Mouse (Mus musculus) limb, embryonic 11.5 days (tissue): ENCODE results near the gene Gtdc1. TPM values are rescaled to one million over a fixed set of nuclear protein-coding genes. Genes with fewer than 3 reads are reported as not detected.

ENCODE experiments used
- ATAC-seq: fragments of 200-750 bp; cut with Nextera tagmentation; 2 replicates; pipeline ENCODE4 v1.8.0; 2017; ENCODE audit warnings: low read depth; ENCODE audit not compliant: insufficient number of reproducible peaks, low FRiP score, low TSS enrichment
- DNase-seq: peaks from one replicate; pipeline ENCODE4 v3.0.0-alpha.2; 2015; ENCODE audit warnings: low spot score
- H3K27ac ChIP-seq: fragments of 300-500 bp; sonication (generic); replicated peaks from 2 replicates; pipeline ENCODE4 v1.5.1; 2014; ENCODE audit warnings: low read depth, mild to moderate bottlenecking, low read length
- H3K27me3 ChIP-seq: fragments of 300-500 bp; sonication (generic); 2 replicates; pipeline ENCODE4 v1.6.1; 2014; ENCODE audit warnings: mild to moderate bottlenecking, low read length, mixed read lengths; ENCODE audit not compliant: control insufficient read depth, insufficient read depth
- H3K36me3 ChIP-seq: fragments of 300-500 bp; sonication (generic); 2 replicates; pipeline ENCODE4 v1.6.1; 2014; ENCODE audit warnings: mild to moderate bottlenecking, low read length, moderate library complexity, mixed read lengths; ENCODE audit not compliant: control insufficient read depth, insufficient read depth
- H3K4me1 ChIP-seq: fragments of 300-500 bp; sonication (generic); 2 replicates; pipeline ENCODE4 v1.6.1; 2014; ENCODE audit warnings: low read length, mixed read lengths; ENCODE audit not compliant: control insufficient read depth, insufficient read depth
- H3K4me2 ChIP-seq: fragments of 300-500 bp; sonication (generic); 2 replicates; pipeline ENCODE4 v1.6.1; 2014; ENCODE audit warnings: low read depth, mild to moderate bottlenecking, moderate library complexity; ENCODE audit not compliant: severe bottlenecking
- H3K4me3 ChIP-seq: fragments of 300-500 bp; sonication (generic); 2 replicates; pipeline ENCODE4 v1.5.1; 2014; ENCODE audit warnings: low read depth, low read length
- H3K9ac ChIP-seq: fragments of 300-500 bp; sonication (generic); 2 replicates; pipeline ENCODE4 v1.6.1; 2014; ENCODE audit warnings: mild to moderate bottlenecking, low read length
- H3K9me3 ChIP-seq: fragments of 300-500 bp; sonication (generic); 2 replicates; pipeline ENCODE4 v1.6.1; 2016; ENCODE audit warnings: low read length; ENCODE audit not compliant: control insufficient read depth
- WGBS: fragments of 180-500 bp; shearing (Covaris S2); extraction: QIAGEN DNeasy Blood & Tissue Kit; methylation state at CpG from one replicate; pipeline ENCODE4 v1.1.7; 2014; 5-methylcytosine and 5-hydroxymethylcytosine counted together
- polyA plus RNA-seq: library from polyadenylated mRNA; unstranded; fragments of >200 nt; fragmentation: Nextera tagmentation; extraction: Ambion mirVana; gene quantifications from 2 replicates; pipeline ENCODE4 v1.2.1, GENCODE M21; 2014

Gtdc1 gene
- polyA plus RNA-seq, 1 experiment from 2014 or later = 9.7 TPM

- 86% methylated on average over 4 of the region's 4 CpGs for WGBS
- no peak overlapping the region for H3K4me2 ChIP-seq
- H3K9ac ChIP-seq = no peak overlapping the region
- H3K27me3 ChIP-seq = no peaks in the 10 kb centered on the region
- no peak for DNase-seq
- H3K4me3 ChIP-seq = no peak overlapping the region
- H3K27ac ChIP-seq = no peak overlapping the region
- H3K9me3 ChIP-seq = no peaks in the 10 kb centered on the region
- no peaks in the 10 kb centered on the region for H3K4me1 ChIP-seq
- no peak for ATAC-seq
- no peaks in the 10 kb centered on the region for H3K36me3 ChIP-seq
These were observed 82.0 kb downstream of the Gtdc1 start for GRCm38 (mm10) chr2:44845424-44845823.

GRCm38 (mm10) chr2:44829753-44830152 is 97.7 kb downstream of the Gtdc1 start:
- no peak overlapping the region for H3K27ac ChIP-seq
- no peak overlapping the region for H3K4me3 ChIP-seq
- no peaks in the 10 kb centered on the region for H3K4me1 ChIP-seq
- ATAC-seq (no peak), DNase-seq (no peak)
- 75% methylated on average over 2 of the region's 2 CpGs for WGBS
- no peaks in the 10 kb centered on the region for H3K36me3 ChIP-seq
- H3K9ac ChIP-seq = no peak overlapping the region
- H3K9me3 ChIP-seq = no peaks in the 10 kb centered on the region
- H3K27me3 ChIP-seq = no peaks in the 10 kb centered on the region
- no peak overlapping the region for H3K4me2 ChIP-seq

DNA sequence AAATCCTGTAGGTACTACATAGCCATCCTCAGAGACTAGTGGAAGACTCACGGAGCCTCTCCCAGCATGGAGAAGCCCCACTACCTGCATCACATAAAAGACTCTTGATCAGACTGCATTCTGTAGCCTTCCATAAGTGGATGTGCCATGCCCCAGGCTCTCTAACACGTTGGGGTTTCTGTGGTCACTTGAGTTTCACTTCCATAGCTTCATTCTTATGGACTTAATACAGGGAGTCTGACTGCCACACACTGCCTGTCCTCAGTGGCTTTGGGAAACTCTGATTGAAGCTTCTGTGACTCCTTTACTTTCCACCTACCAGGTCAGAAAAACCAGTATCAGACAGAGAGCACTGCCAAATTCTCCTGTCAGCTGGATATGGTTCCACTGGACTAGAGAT is 98.1 kb downstream of the Gtdc1 start:
- no peaks in the 10 kb centered on the region for H3K36me3 ChIP-seq
- no peak overlapping the region for H3K27ac ChIP-seq
- no peak overlapping the region for H3K4me2 ChIP-seq
- DNase-seq (no peak), ATAC-seq (no peak)
- H3K4me1 ChIP-seq = no peaks in the 10 kb centered on the region
- no peak overlapping the region for H3K9ac ChIP-seq
- H3K4me3 ChIP-seq = no peak overlapping the region
- H3K9me3 ChIP-seq = no peaks in the 10 kb centered on the region
- H3K27me3 ChIP-seq = no peaks in the 10 kb centered on the region
- 74% methylated on average over 2 of the region's 2 CpGs for WGBS

- H3K4me1 ChIP-seq = no peaks in the 10 kb centered on the region
- DNase-seq (no peak), ATAC-seq (no peak)
- H3K4me3 ChIP-seq = no peak overlapping the region
- no peak overlapping the region for H3K9ac ChIP-seq
- no peaks in the 10 kb centered on the region for H3K27me3 ChIP-seq
- H3K4me2 ChIP-seq = no peak overlapping the region
- H3K36me3 ChIP-seq = no peaks in the 10 kb centered on the region
- no peaks in the 10 kb centered on the region for H3K9me3 ChIP-seq
- H3K27ac ChIP-seq = no peak overlapping the region
- WGBS = 90% methylated on average over 3 of the region's 3 CpGs
These were observed 100.8 kb downstream of the Gtdc1 start for GRCm38 (mm10) chr2:44826609-44827008.

DNA sequence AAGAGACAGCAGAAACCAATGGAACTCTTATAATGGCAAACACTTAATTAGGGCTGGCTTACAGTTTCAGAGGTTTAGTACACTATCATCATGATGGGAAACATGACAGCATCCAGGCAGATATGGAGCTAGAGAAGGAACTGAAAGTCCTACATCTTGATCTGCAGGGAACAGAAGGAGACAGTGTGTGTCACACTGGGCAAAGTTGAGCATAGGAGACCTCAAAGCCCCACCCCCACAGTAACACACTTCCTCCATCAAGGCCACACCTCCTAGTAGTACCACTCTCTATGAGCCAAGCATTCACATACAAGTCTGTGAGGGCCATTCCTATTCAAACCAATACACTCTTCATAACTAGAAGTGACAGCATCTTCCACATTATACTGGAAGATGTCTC is 109.7 kb downstream of the Gtdc1 start:
- Histone ChIP-seq H3K9me3 (no peaks in the 10 kb centered on the region), H3K9ac (no peak overlapping the region), H3K27ac (no peak overlapping the region), H3K4me3 (no peak overlapping the region), H3K27me3 (no peaks in the 10 kb centered on the region), H3K4me2 (no peak overlapping the region), H3K36me3 (no peaks in the 10 kb centered on the region), H3K4me1 (no peaks in the 10 kb centered on the region)
- no peak for ATAC-seq
- DNase-seq = no peak

- H3K9me3 ChIP-seq = no peaks in the 10 kb centered on the region
- H3K4me1 ChIP-seq = no peaks in the 10 kb centered on the region
- H3K27me3 ChIP-seq = no peaks in the 10 kb centered on the region
- WGBS = 63% methylated on average over 3 of the region's 3 CpGs
- H3K27ac ChIP-seq = no peak overlapping the region
- no peak overlapping the region for H3K4me3 ChIP-seq
- no peak overlapping the region for H3K9ac ChIP-seq
- H3K4me2 ChIP-seq = no peak overlapping the region
- ATAC-seq (no peak), DNase-seq (no peak)
- no peaks in the 10 kb centered on the region for H3K36me3 ChIP-seq
These were observed 113.7 kb downstream of the Gtdc1 start for GRCm38 (mm10) chr2:44813729-44814128.

DNA sequence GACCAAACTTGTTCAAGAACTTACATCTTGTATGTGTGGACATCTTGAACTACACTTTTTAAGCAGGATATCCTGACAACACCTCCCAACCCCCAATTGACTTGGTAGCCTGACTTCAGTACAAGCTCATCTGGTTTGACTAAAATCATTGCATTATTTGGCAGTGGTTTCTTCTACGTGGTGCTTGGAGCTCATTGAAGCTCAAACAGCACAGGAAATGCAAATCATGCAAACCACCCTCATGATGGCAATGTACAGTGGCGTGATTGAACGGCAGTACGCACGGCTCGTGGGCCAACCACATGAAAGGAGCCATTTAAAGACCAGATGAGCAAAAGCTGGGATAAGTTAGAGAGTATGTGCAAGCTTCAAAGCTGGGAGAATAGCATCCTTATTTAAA is 123.0 kb downstream of the Gtdc1 start:
- no peaks in the 10 kb centered on the region for H3K36me3 ChIP-seq
- H3K4me3 ChIP-seq = no peak overlapping the region
- no peak overlapping the region for H3K9ac ChIP-seq
- no peaks in the 10 kb centered on the region for H3K27me3 ChIP-seq
- DNase-seq = peak; percentile 24
- 49% methylated on average over 6 of the region's 6 CpGs for WGBS
- no peaks in the 10 kb centered on the region for H3K9me3 ChIP-seq
- ATAC-seq = no peak
- no peak overlapping the region for H3K4me2 ChIP-seq
- no peaks in the 10 kb centered on the region for H3K4me1 ChIP-seq
- H3K27ac ChIP-seq = no peak overlapping the region

GRCm38 (mm10) chr2:44801361-44801760 is 126.1 kb downstream of the Gtdc1 start:
- Histone ChIP-seq H3K4me2 (no peak overlapping the region), H3K4me3 (no peak overlapping the region), H3K27me3 (no peaks in the 10 kb centered on the region), H3K9ac (no peak overlapping the region), H3K9me3 (no peaks in the 10 kb centered on the region), H3K27ac (no peak overlapping the region), H3K4me1 (no peaks in the 10 kb centered on the region), H3K36me3 (no peaks in the 10 kb centered on the region)
- 84% methylated on average over 2 of the region's 2 CpGs for WGBS
- ATAC-seq = no peak
- no peak for DNase-seq

DNA sequence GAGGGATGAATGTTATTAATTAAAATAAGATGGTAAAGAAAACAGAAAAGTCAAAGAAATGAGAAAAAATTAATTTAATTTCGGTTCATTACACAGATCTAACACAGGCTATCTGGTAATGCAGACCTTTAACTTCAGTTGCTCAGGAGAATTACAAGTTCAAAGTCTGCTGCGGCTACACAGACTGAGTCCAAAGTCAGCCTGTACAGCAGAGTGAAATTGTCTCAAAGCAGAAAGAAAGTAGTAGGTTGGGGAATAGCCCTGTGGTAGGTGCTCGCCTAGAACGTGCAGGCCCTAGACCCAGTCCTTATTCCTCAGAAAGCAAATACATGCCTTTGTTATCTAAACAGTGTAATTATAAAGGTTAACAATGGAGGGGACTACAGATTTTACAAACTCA is 135.6 kb downstream of the Gtdc1 start:
- no peak overlapping the region for H3K9ac ChIP-seq
- DNase-seq = no peak
- H3K4me3 ChIP-seq = no peak overlapping the region
- H3K36me3 ChIP-seq = no peaks in the 10 kb centered on the region
- ATAC-seq = no peak
- H3K27me3 ChIP-seq = no peaks in the 10 kb centered on the region
- H3K9me3 ChIP-seq = no peaks in the 10 kb centered on the region
- H3K4me1 ChIP-seq = no peaks in the 10 kb centered on the region
- no peak overlapping the region for H3K4me2 ChIP-seq
- H3K27ac ChIP-seq = no peak overlapping the region
- 85% methylated on average over 4 of the region's 4 CpGs for WGBS
